Mouse (Mus musculus) midbrain, embryonic 11.5 days (tissue): ENCODE measurements around the gene Acoxl. TPM values are rescaled to one million over a fixed set of nuclear protein-coding genes. Genes with fewer than 3 reads are reported as not detected.

Experiments
- ATAC-seq: fragments of 200-750 bp; cut with Nextera tagmentation; 2 replicates; pipeline ENCODE4 v1.8.0; 2017; ENCODE audit warnings: moderate TSS enrichment, moderate library complexity; ENCODE audit not compliant: low FRiP score
- DNase-seq: peaks from one replicate; pipeline ENCODE4 v3.0.0; 2015; ENCODE audit warnings: low spot score; ENCODE audit errors: missing footprints
- H3K27ac ChIP-seq: fragments of 300-500 bp; sonication (generic); 2 replicates; pipeline ENCODE4 v1.5.1; 2014; ENCODE audit warnings: low read depth, low read length
- H3K27me3 ChIP-seq: fragments of 300-500 bp; sonication (generic); 2 replicates; pipeline ENCODE4 v1.6.1; 2014; ENCODE audit warnings: mild to moderate bottlenecking, low read length, moderate library complexity, mixed read lengths; ENCODE audit not compliant: control insufficient read depth, insufficient read depth
- H3K36me3 ChIP-seq: fragments of 300-500 bp; sonication (generic); 2 replicates; pipeline ENCODE4 v1.6.1; 2014; ENCODE audit warnings: mild to moderate bottlenecking, low read length, moderate library complexity, mixed read lengths; ENCODE audit not compliant: control insufficient read depth, insufficient read depth
- H3K4me1 ChIP-seq: fragments of 300-500 bp; sonication (generic); 2 replicates; pipeline ENCODE4 v1.6.1; 2014; ENCODE audit warnings: low read length; ENCODE audit not compliant: control insufficient read depth, insufficient read depth
- H3K4me2 ChIP-seq: fragments of 300-500 bp; sonication (generic); 2 replicates; pipeline ENCODE4 v1.6.1; 2014; ENCODE audit warnings: mild to moderate bottlenecking, moderate library complexity
- H3K4me3 ChIP-seq: fragments of 300-500 bp; sonication (generic); 2 replicates; pipeline ENCODE4 v1.5.1; 2014; ENCODE audit warnings: low read depth, low read length
- H3K9ac ChIP-seq: fragments of 300-500 bp; sonication (generic); 2 replicates; pipeline ENCODE4 v1.6.1; 2014; ENCODE audit warnings: low read length
- H3K9me3 ChIP-seq: fragments of 300-500 bp; sonication (generic); 2 replicates; pipeline ENCODE4 v1.6.1; 2016; ENCODE audit warnings: low read length; ENCODE audit not compliant: control insufficient read depth
- WGBS: fragments of 180-500 bp; shearing (Covaris S2); extraction: QIAGEN DNeasy Blood & Tissue Kit; methylation state at CpG from one replicate; pipeline ENCODE4 v1.1.7; 2014; 5-methylcytosine and 5-hydroxymethylcytosine counted together
- polyA plus RNA-seq: library from polyadenylated mRNA; unstranded; fragments of >200 nt; fragmentation: Nextera tagmentation; extraction: Ambion mirVana; gene quantifications from 2 replicates; pipeline ENCODE4 v1.2.1, GENCODE M21; 2014

Acoxl gene
- polyA plus RNA-seq, 1 experiment from 2014 or later: 0.18 TPM

GRCm38 (mm10) chr2:128115579-128115978, 276.9 kb downstream of the Acoxl start:
- H3K4me3 ChIP-seq: no peak overlapping the region
- no peak for ATAC-seq
- DNase-seq: peak; percentile 79
- no peaks in the 10 kb centered on the region for H3K27me3 ChIP-seq
- no peak overlapping the region for H3K27ac ChIP-seq
- 48% methylated on average over 4 of the region's 4 CpGs for WGBS
- no peaks in the 10 kb centered on the region for H3K36me3 ChIP-seq
- H3K9me3 ChIP-seq: no peaks in the 10 kb centered on the region
- H3K4me1 ChIP-seq: no peaks in the 10 kb centered on the region
- no peak overlapping the region for H3K4me2 ChIP-seq
- H3K9ac ChIP-seq: no peak overlapping the region

- Histone ChIP-seq H3K4me3 (no peak overlapping the region), H3K4me2 (no peak overlapping the region), H3K9me3 (no peaks in the 10 kb centered on the region), H3K9ac (no peak overlapping the region), H3K27me3 (peaks cover 4% of the 10 kb centered on the region), H3K36me3 (no peaks in the 10 kb centered on the region), H3K4me1 (peaks cover 1% of the 10 kb centered on the region; the same call in 1 of the 2 replicates), H3K27ac (no peak overlapping the region)
- DNase-seq: no peak
- no peak for ATAC-seq
- WGBS: 81% methylated on average over 7 of the region's 7 CpGs
Observed at GRCm38 (mm10) chr2:128117605-128118004, 278.9 kb downstream of the Acoxl start.

GRCm38 (mm10) chr2:128118971-128119370, 280.3 kb downstream of the Acoxl start:
- Histone ChIP-seq H3K4me1 (peaks cover 13% of the 10 kb centered on the region), H3K4me3 (no peak overlapping the region), H3K9me3 (no peaks in the 10 kb centered on the region), H3K36me3 (no peaks in the 10 kb centered on the region), H3K9ac (no peak overlapping the region), H3K27me3 (peaks cover 17% of the 10 kb centered on the region), H3K27ac (no peak overlapping the region), H3K4me2 (no peak overlapping the region)
- DNase-seq (no peak), ATAC-seq (no peak)
- 96% methylated on average over 9 of the region's 9 CpGs for WGBS

- Histone ChIP-seq H3K9ac (peak overlapping the region; percentile 22; the same call in 1 of the 2 replicates), H3K27ac (no peak overlapping the region), H3K4me2 (peak overlapping the region; percentile 98), H3K4me3 (peak overlapping the region; percentile 10), H3K4me1 (peaks cover 23% of the 10 kb centered on the region), H3K36me3 (no peaks in the 10 kb centered on the region), H3K9me3 (no peaks in the 10 kb centered on the region), H3K27me3 (peaks cover 25% of the 10 kb centered on the region)
- DNase-seq (no peak), ATAC-seq (no peak)
- WGBS: 3% methylated on average over 9 of the region's 9 CpGs
Observed at GRCm38 (mm10) chr2:128122491-128122890, 283.8 kb downstream of the Acoxl start.

GRCm38 (mm10) chr2:128122891-128123771, 284.5 kb downstream of the Acoxl start:
- peak overlapping the region; percentile 98 for H3K4me2 ChIP-seq
- no peaks in the 10 kb centered on the region for H3K9me3 ChIP-seq
- peak overlapping the region; percentile 10 for H3K4me3 ChIP-seq
- H3K36me3 ChIP-seq: no peaks in the 10 kb centered on the region
- peaks cover 25% of the 10 kb centered on the region for H3K27me3 ChIP-seq
- WGBS: 2% methylated on average over 40 of the region's 40 CpGs
- DNase-seq (peak; percentile 94), ATAC-seq (no peak)
- H3K4me1 ChIP-seq: peaks cover 23% of the 10 kb centered on the region
- peak overlapping the region; percentile 22; the same call in 1 of the 2 replicates for H3K9ac ChIP-seq
- H3K27ac ChIP-seq: no peak overlapping the region

GRCm38 (mm10) chr2:128123921-128124683, 285.4 kb downstream of the Acoxl start:
- no peak overlapping the region for H3K27ac ChIP-seq
- ATAC-seq: no peak

GRCm38 (mm10) chr2:128124693-128125092, 286.0 kb downstream of the Acoxl start:
- H3K4me2 ChIP-seq: peak overlapping the region; percentile 98
- peaks cover 28% of the 10 kb centered on the region for H3K4me1 ChIP-seq
- WGBS: 2% methylated on average over 15 of the region's 15 CpGs

More at GRCm38 (mm10) chr2:128123921-128124683, 285.4 kb downstream of the Acoxl start:
- Histone ChIP-seq H3K9ac (peak overlapping the region; percentile 14; the same call in 1 of the 2 replicates), H3K4me3 (peak overlapping the region; percentile 59), H3K4me1 (peaks cover 28% of the 10 kb centered on the region), H3K4me2 (peak overlapping the region; percentile 98), H3K27me3 (peaks cover 25% of the 10 kb centered on the region), H3K9me3 (no peaks in the 10 kb centered on the region), H3K36me3 (no peaks in the 10 kb centered on the region)
- peak; percentile 97 for DNase-seq
- 2% methylated on average over 23 of the region's 23 CpGs for WGBS

GRCm38 (mm10) chr2:128125635-128126470, 287.2 kb downstream of the Acoxl start, which contains the start of gene Bcl2l11:
Bcl2l11 (plus strand) TSS chr2:128126038.
- Histone ChIP-seq H3K4me2 (peak within 1 kb of the TSS; percentile 98), H3K9ac (peak within 1 kb of the TSS; percentile 66), H3K4me1 (peaks cover 28% of the 10 kb centered on the region), H3K27ac (peak within 1 kb of the TSS; percentile 16), H3K36me3 (no peaks in the 10 kb centered on the region), H3K4me3 (peak within 1 kb of the TSS; percentile 59), H3K9me3 (no peaks in the 10 kb centered on the region), H3K27me3 (peaks cover 25% of the 10 kb centered on the region)
- DNase-seq (peak; percentile 99), ATAC-seq (peak; percentile 83)
- WGBS: under 1% methylated on average over 70 of the region's 76 CpGs

More at GRCm38 (mm10) chr2:128124693-128125092, 286.0 kb downstream of the Acoxl start:
- H3K9ac ChIP-seq: peak overlapping the region; percentile 60
- ATAC-seq (no peak), DNase-seq (peak; percentile 95)
- peaks cover 25% of the 10 kb centered on the region for H3K27me3 ChIP-seq
- no peaks in the 10 kb centered on the region for H3K36me3 ChIP-seq
- H3K9me3 ChIP-seq: no peaks in the 10 kb centered on the region
- H3K4me3 ChIP-seq: peak overlapping the region; percentile 59
- H3K27ac ChIP-seq: no peak overlapping the region
